Comparison of ENCODE assay signal across 8 mouse cellular contexts in genomic region chr11:109472821-109473170, GRCm38 (mm10). TPM values are rescaled to one million over a fixed set of nuclear protein-coding genes. Genes with fewer than 3 reads are reported as not detected.
DNase-seq lines count a peak whose midpoint lies in the region; ATAC-seq and TF ChIP-seq lines count a peak whose summit lies in the region.

No protein-coding gene starts in this region.

- TF ChIP-seq RAD21 in CH12.LX (IDR thresholded peaks at IDR 0.05; ENCODE audit: low read depth, low read length): no peak

- peak overlapping the region; percentile 94 for H3K9ac ChIP-seq in heart, embryonic 11.5 days (ENCODE audit: low read depth, low read length)
- H3K9ac ChIP-seq in CH12.LX (ENCODE audit: insufficient read depth, low read depth): peak overlapping the region; percentile 97
- peak overlapping the region; percentile 94 for H3K9ac ChIP-seq in forebrain, embryonic 12.5 days
- peak overlapping the region; percentile 99 for H3K9ac ChIP-seq in liver, embryonic 14.5 days (replicated peaks)

- H3K4me2 ChIP-seq in heart, embryonic 11.5 days: peak overlapping the region; percentile 86
- peak overlapping the region; percentile 79 for H3K4me2 ChIP-seq in CH12.LX (ENCODE audit: insufficient read depth, low read depth, poor library complexity, severe bottlenecking)
- peak overlapping the region; percentile 89 for H3K4me2 ChIP-seq in forebrain, embryonic 12.5 days
- peak overlapping the region; percentile 86 for H3K4me2 ChIP-seq in liver, embryonic 14.5 days (ENCODE audit: low read depth)

- dilution Hi-C loops in CH12.LX (cut with MboI; ENCODE audit: extremely low pct_ligation_motif_present, extremely low pct_unique_long_range_greater_than_20kb, low sequenced_read_pairs): no loop called here

- H3K36me3 ChIP-seq in heart, embryonic 11.5 days (ENCODE audit: control insufficient read depth, insufficient read depth, low read length): no peaks in the 10 kb centered on the region
- H3K36me3 ChIP-seq in CH12.LX (replicated peaks in 1 of 2; ENCODE audit: control insufficient read depth in 1 of 2, insufficient read depth in 1 of 2, low read length in 1 of 2): peaks cover 0 to 5% of the 10 kb centered on the region in 2 experiments
- no peaks in the 10 kb centered on the region for H3K36me3 ChIP-seq in forebrain, embryonic 12.5 days (replicated peaks)
- H3K36me3 ChIP-seq in liver, embryonic 14.5 days (replicated peaks; ENCODE audit: control insufficient read depth, insufficient read depth, low read depth): peaks cover 8% of the 10 kb centered on the region

- TF ChIP-seq POLR2A in CH12.LX (IDR thresholded peaks at IDR 0.05; ENCODE audit: low read depth, low read length): no peak

- WGBS in heart, embryonic 11.5 days (ENCODE audit: insufficient replicate concordance): under 1% methylated on average over 12 of the region's 13 CpGs
- WGBS in forebrain, embryonic 12.5 days: 0% methylated on average over 10 of the region's 13 CpGs
- WGBS in liver, embryonic 14.5 days (ENCODE audit: insufficient replicate concordance): under 1% methylated on average over 13 of the region's 13 CpGs

- peak overlapping the region; percentile 82 for H3K4me3 ChIP-seq in heart, embryonic 11.5 days (ENCODE audit: low read depth, low read length)
- H3K4me3 ChIP-seq in CH12.LX (replicated peaks in 1 of 3; ENCODE audit: low read depth in 2 of 3, low read length in 2 of 3, poor library complexity in 1 of 3): peak overlapping the region; percentile 72 to 95 (median 76)
- peak overlapping the region; percentile 75 for H3K4me3 ChIP-seq in forebrain, embryonic 12.5 days (replicated peaks)
- peak overlapping the region; percentile 69 to 94 for H3K4me3 ChIP-seq in liver, embryonic 14.5 days (ENCODE audit: insufficient read depth in 1 of 2, low read depth in 2 of 2, low read length in 2 of 2)

- H3K27me3 ChIP-seq in heart, embryonic 11.5 days (ENCODE audit: control insufficient read depth, insufficient read depth, low read length): no peaks in the 10 kb centered on the region
- H3K27me3 ChIP-seq in CH12.LX (replicated peaks): no peaks in the 10 kb centered on the region
- 0 out of 2 replicates have a peak, but pooled peaks cover 18% of the 10 kb centered on the region for H3K27me3 ChIP-seq in forebrain, embryonic 12.5 days
- H3K27me3 ChIP-seq in liver, embryonic 14.5 days (ENCODE audit: control insufficient read depth, insufficient read depth, low read length): no peaks in the 10 kb centered on the region

- H3K4me1 ChIP-seq in heart, embryonic 11.5 days (ENCODE audit: control insufficient read depth, insufficient read depth, low read length): peaks cover 12% of the 10 kb centered on the region
- peaks cover 11 to 68% of the 10 kb centered on the region in 2 experiments; a peak in 3 of 4 replicates for H3K4me1 ChIP-seq in CH12.LX (ENCODE audit: control insufficient read depth in 1 of 2, insufficient read depth in 2 of 2)
- H3K4me1 ChIP-seq in forebrain, embryonic 12.5 days: peaks cover 45% of the 10 kb centered on the region
- H3K4me1 ChIP-seq in liver, embryonic 14.5 days (replicated peaks; ENCODE audit: control insufficient read depth in 2 of 2, insufficient read depth in 2 of 2, low read length in 1 of 2): peaks cover 32 to 47% of the 10 kb centered on the region in 2 experiments

- peak overlapping the region; percentile 96 for H3K27ac ChIP-seq in heart, embryonic 11.5 days (ENCODE audit: low read depth, low read length)
- H3K27ac ChIP-seq in CH12.LX (ENCODE audit: insufficient read depth, low read depth): no peak overlapping the region
- peak overlapping the region; percentile 95 for H3K27ac ChIP-seq in forebrain, embryonic 12.5 days
- peak overlapping the region; percentile 89 for H3K27ac ChIP-seq in liver, embryonic 14.5 days

- TF ChIP-seq EP300 in CH12.LX (IDR thresholded peaks at IDR 0.05; ENCODE audit: low read length): no peak
- TF ChIP-seq EP300 in liver, embryonic 14.5 days (IDR thresholded peaks at IDR 0.05; ENCODE audit: low read depth): no peak

- in situ Hi-C loops in CH12.LX (cut with MboI; ENCODE audit: low pct_ligation_motif_present, low pct_unique_long_range_greater_than_20kb, low sequenced_read_pairs): no loop called here

- TF ChIP-seq CTCF in CH12.LX (conservative IDR thresholded peaks at IDR 0.05 in 1 of 2, IDR thresholded peaks at IDR 0.05 in 1 of 2; ENCODE audit: low read depth in 2 of 2, low read length in 2 of 2): no peak
- TF ChIP-seq CTCF in liver, embryonic 14.5 days (IDR thresholded peaks at IDR 0.05; ENCODE audit: low read depth): no peak

- DNase-seq in heart, adult 9 months (ENCODE audit: low spot score in 2 of 2): no peak
- no peak for DNase-seq in CH12.LX (ENCODE audit: extremely low read depth)
- no peak for DNase-seq in liver, embryonic 14.5 days (ENCODE audit: low read depth in 3 of 3, low spot score in 3 of 3)
- no peak for DNase-seq in right cerebral cortex, postnatal 14 days
- DNase-seq in cerebellum, adult 9-10 months: no peak
- no peak for DNase-seq in layer of hippocampus, postnatal 10 days (ENCODE audit: low spot score in 2 of 2)

- peaks cover 5% of the 10 kb centered on the region; the same call in 1 of the 2 replicates for H3K79me2 ChIP-seq in CH12.LX (replicated peaks; ENCODE audit: control insufficient read depth, extremely low read depth, insufficient read depth, poor library complexity, severe bottlenecking)

- no peak for ATAC-seq in heart, embryonic 11.5 days (replicated peaks; ENCODE audit: insufficient number of reproducible peaks, low FRiP score, low TSS enrichment)
- ATAC-seq in forebrain, embryonic 12.5 days (ENCODE audit: low FRiP score): peak; percentile 53; the same call in 1 of the 2 replicates
- no peak for ATAC-seq in liver, embryonic 14.5 days (ENCODE audit: insufficient read depth)

- H3K9me3 ChIP-seq in heart, embryonic 11.5 days (replicated peaks; ENCODE audit: control insufficient read depth, low read length): no peaks in the 10 kb centered on the region
- no peaks in the 10 kb centered on the region for H3K9me3 ChIP-seq in CH12.LX (replicated peaks; ENCODE audit: low read length)
- no peaks in the 10 kb centered on the region for H3K9me3 ChIP-seq in forebrain, embryonic 12.5 days
- no peaks in the 10 kb centered on the region for H3K9me3 ChIP-seq in liver, embryonic 14.5 days (ENCODE audit: control insufficient read depth, low read length)

TF ChIP-seq in CH12.LX, 34 proteins besides CTCF, POLR2A, EP300 and RAD21 (continues in another document):
- no peak; the same call in none of the 2 replicates for TF ChIP-seq ZNF384 (IDR thresholded peaks at IDR 0.05; ENCODE audit: low read depth, low read length)
- TF ChIP-seq UBTF (IDR thresholded peaks at IDR 0.05; ENCODE audit: low read depth, low read length): peak; percentile 29
- no peak for TF ChIP-seq MEF2A (IDR thresholded peaks at IDR 0.05; ENCODE audit: borderline replicate concordance, low read depth, low read length)
- 0 out of 2 replicates have a peak, but pooled peaks have one; percentile 1 for TF ChIP-seq SMC3 (IDR thresholded peaks at IDR 0.05; ENCODE audit: low read depth, low read length)
- no peak for TF ChIP-seq BHLHE40 (IDR thresholded peaks at IDR 0.05; ENCODE audit: low read depth, low read length)
- TF ChIP-seq MXI1 (IDR thresholded peaks at IDR 0.05; ENCODE audit: low read depth, low read length): no peak
- no peak for TF ChIP-seq USF1 (IDR thresholded peaks at IDR 0.05; ENCODE audit: low read depth, low read length)
- peak; percentile 44; the same call in 1 of the 2 replicates for TF ChIP-seq SIN3A (IDR thresholded peaks at IDR 0.05; ENCODE audit: low read length)
- TF ChIP-seq ETS1 (conservative IDR thresholded peaks at IDR 0.05; ENCODE audit: low read depth, low read length): no peak

RNA-seq across cellular contexts. Expression of gene Arsg, which starts 0.4 kb away (rescaled TPM):
- polyA plus RNA-seq in heart, embryonic 11.5 days (2014; fragmentation: Nextera tagmentation; extraction: Ambion mirVana): 4.2 and 5.1 TPM in 2 replicates
- total RNA-seq in CH12.LX (2012; rRNA removed) (2.2 and 3.3 TPM in 2 replicates), CH12.LX (2014; rRNA removed) (1.3 and 1.4 TPM in 2 replicates)
- polyA plus RNA-seq in CH12.LX (2012; ENCODE audit: insufficient read length, low read depth): 0.76 and 0.79 TPM in 2 replicates
- 2.4 and 2.6 TPM in 2 replicates for polyA plus RNA-seq in forebrain, embryonic 12.5 days (2016; fragmentation: Nextera tagmentation; extraction: Ambion mirVana)
- 2.1 and 2.3 TPM in 2 replicates for polyA plus RNA-seq in liver, embryonic 14.5 days (2012; rRNA removed)
- 3.4 and 3.8 TPM in 2 replicates for polyA plus RNA-seq in liver, embryonic 14.5 days (2014; fragmentation: Nextera tagmentation; extraction: Ambion mirVana)
- total RNA-seq in layer of hippocampus, postnatal 10 days (2021): 1 to 10 TPM; 6.6 to 9.1 TPM

RNA-seq across cellular contexts. Expression of gene Slc16a6, which starts 0.6 kb away (rescaled TPM):
- 10.2 and 12.7 TPM in 2 replicates for polyA plus RNA-seq in heart, embryonic 11.5 days (2014; fragmentation: Nextera tagmentation; extraction: Ambion mirVana)
- total RNA-seq in CH12.LX (2012; rRNA removed): 14.1 and 18.3 TPM in 2 replicates
- 18.7 and 20.9 TPM in 2 replicates for total RNA-seq in CH12.LX (2014; rRNA removed)
- 18.9 and 24.2 TPM in 2 replicates for polyA plus RNA-seq in CH12.LX (2012; ENCODE audit: insufficient read length, low read depth)
- 4.0 and 5.4 TPM in 2 replicates for polyA plus RNA-seq in forebrain, embryonic 12.5 days (2016; fragmentation: Nextera tagmentation; extraction: Ambion mirVana)
- 5.8 and 8.0 TPM in 2 replicates for polyA plus RNA-seq in liver, embryonic 14.5 days (2012; rRNA removed)
- 39.0 and 39.5 TPM in 2 replicates for polyA plus RNA-seq in liver, embryonic 14.5 days (2014; fragmentation: Nextera tagmentation; extraction: Ambion mirVana)
- 10 to 100 TPM; 11.4 to 14.9 TPM for total RNA-seq in layer of hippocampus, postnatal 10 days (2021)

RNA-seq across cellular contexts. Expression of gene Amz2, which starts 47.0 kb away (rescaled TPM):
- polyA plus RNA-seq in heart, embryonic 11.5 days (2014; fragmentation: Nextera tagmentation; extraction: Ambion mirVana): 37.6 and 38.8 TPM in 2 replicates
- total RNA-seq in CH12.LX (2012; rRNA removed) (19.7 and 23.3 TPM in 2 replicates), CH12.LX (2014; rRNA removed) (22.3 and 24.5 TPM in 2 replicates)
- polyA plus RNA-seq in CH12.LX (2012; ENCODE audit: insufficient read length, low read depth): 18.6 and 23.7 TPM in 2 replicates
- 46.9 and 50.2 TPM in 2 replicates for polyA plus RNA-seq in forebrain, embryonic 12.5 days (2016; fragmentation: Nextera tagmentation; extraction: Ambion mirVana)
- polyA plus RNA-seq in liver, embryonic 14.5 days (2012; rRNA removed): 10.0 and 13.1 TPM in 2 replicates
- polyA plus RNA-seq in liver, embryonic 14.5 days (2014; fragmentation: Nextera tagmentation; extraction: Ambion mirVana): 12.2 and 12.6 TPM in 2 replicates
- total RNA-seq in layer of hippocampus, postnatal 10 days (2021): 100 to 1,000 TPM; 104 to 111 TPM

RNA-seq across cellular contexts. Expression of gene 9930022D16Rik, which starts 59.1 kb away (rescaled TPM):
- 0.11 TPM in 1 of 2 replicates, not detected in the other for polyA plus RNA-seq in heart, embryonic 11.5 days (2014; fragmentation: Nextera tagmentation; extraction: Ambion mirVana)
- total RNA-seq in CH12.LX (2012; rRNA removed) (0.08 TPM in 2 replicates), CH12.LX (2014; rRNA removed) (0.08 TPM in 1 of 2 replicates, not detected in the other)
- not detected in 2 replicates for polyA plus RNA-seq in CH12.LX (2012; ENCODE audit: insufficient read length, low read depth)
- not detected in 2 replicates for polyA plus RNA-seq in forebrain, embryonic 12.5 days (2016; fragmentation: Nextera tagmentation; extraction: Ambion mirVana)
- polyA plus RNA-seq in liver, embryonic 14.5 days (2012; rRNA removed): not detected in 2 replicates
- not detected in 2 replicates for polyA plus RNA-seq in liver, embryonic 14.5 days (2014; fragmentation: Nextera tagmentation; extraction: Ambion mirVana)
- not detected for total RNA-seq in layer of hippocampus, postnatal 10 days (2021)
